Mouse (Mus musculus) forebrain, embryonic 14.5 days (tissue): Measurements from ENCODE around the gene Ifnz. TPM values are rescaled to one million over a fixed set of nuclear protein-coding genes. Genes with fewer than 3 reads are reported as not detected.
A peak's percentile ranks its signal among the peaks of the same experiment; 100 is the strongest.

Experiments used
- ATAC-seq: fragments of 200-750 bp; cut with Nextera tagmentation; 2 replicates; pipeline ENCODE4 v1.8.0; 2017; ENCODE audit warnings: mild to moderate bottlenecking, moderate library complexity
- DNase-seq: peaks from one replicate; pipeline ENCODE4 v3.0.0-alpha.2; 2015; ENCODE audit warnings: low spot score
- H3K27ac ChIP-seq: fragments of 300-500 bp; sonication (generic); 2 replicates; pipeline ENCODE4 v1.5.1; 2014; ENCODE audit warnings: low read depth, mild to moderate bottlenecking, control low read depth, low read length, moderate library complexity
- H3K27me3 ChIP-seq: fragments of 300-500 bp; sonication (generic); replicated peaks from 2 replicates; pipeline ENCODE4 v1.6.1; 2014; ENCODE audit warnings: low read length, control low read depth, mixed read lengths; ENCODE audit not compliant: control insufficient read depth, insufficient read depth
- H3K36me3 ChIP-seq: fragments of 300-500 bp; sonication (generic); 2 replicates; pipeline ENCODE4 v1.6.1; 2014; ENCODE audit warnings: low read length, control low read depth; ENCODE audit not compliant: control insufficient read depth, insufficient read depth
- H3K4me1 ChIP-seq: fragments of 300-500 bp; sonication (generic); 2 replicates; pipeline ENCODE4 v1.6.1; 2014; ENCODE audit warnings: antibody characterized with exemption, low read length, control low read depth; ENCODE audit not compliant: control insufficient read depth, insufficient read depth
- H3K4me2 ChIP-seq: fragments of 300-500 bp; sonication (generic); 2 replicates; pipeline ENCODE4 v1.6.1; 2014; ENCODE audit warnings: mild to moderate bottlenecking, control low read depth, low read length
- H3K4me3 ChIP-seq: fragments of 300-500 bp; sonication (generic); 2 replicates; pipeline ENCODE4 v1.5.1; 2014; ENCODE audit warnings: low read depth, low read length, control low read depth
- H3K9ac ChIP-seq: fragments of 300-500 bp; sonication (generic); 2 replicates; pipeline ENCODE4 v1.6.1; 2014; ENCODE audit warnings: mild to moderate bottlenecking, low read length, control low read depth, moderate library complexity
- H3K9me3 ChIP-seq: fragments of 300-500 bp; sonication (generic); replicated peaks from 2 replicates; pipeline ENCODE4 v1.6.1; 2016; ENCODE audit warnings: low read length, control low read depth, mixed read lengths; ENCODE audit not compliant: control insufficient read depth
- WGBS: fragments of 180-500 bp; shearing (Covaris S2); extraction: QIAGEN DNeasy Blood & Tissue Kit; methylation state at CpG from one replicate; pipeline ENCODE4 v1.1.7; 2014; 5-methylcytosine and 5-hydroxymethylcytosine counted together
- polyA plus RNA-seq: library from polyadenylated mRNA; unstranded; fragments of >200 nt; fragmentation: Nextera tagmentation; extraction: Ambion mirVana; gene quantifications from 2 replicates; pipeline ENCODE4 v1.2.1, GENCODE M21; 2014

The Ifnz gene
- polyA plus RNA-seq, 1 experiment from 2014 or later, result not detected

DNA sequence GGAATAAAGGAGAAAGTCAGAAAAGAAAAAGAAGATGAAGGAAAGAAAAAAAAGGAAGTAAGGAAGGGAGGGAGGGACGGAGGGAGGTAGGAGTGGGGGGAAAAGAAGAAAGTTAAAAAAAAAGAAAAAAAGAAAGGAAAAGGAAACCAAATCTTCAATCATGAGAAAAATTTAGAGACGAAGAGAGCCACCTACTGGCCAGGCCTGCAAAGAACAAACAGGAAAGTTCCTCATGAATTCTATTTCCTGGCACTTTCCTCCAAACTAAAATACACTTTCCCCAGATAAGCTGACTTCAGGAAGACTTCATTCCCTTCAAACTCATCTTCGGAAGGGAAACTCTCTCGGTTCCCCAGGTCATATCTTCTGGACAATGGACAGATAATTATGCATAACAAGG lies 48.6 kb downstream of the Ifnz start:
- no peak for ATAC-seq
- H3K9ac ChIP-seq, result no peak overlapping the region

More for the DNA sequence above, 48.6 kb downstream of the Ifnz start:
- no peaks in the 10 kb centered on the region for H3K9me3 ChIP-seq
- no peak overlapping the region for H3K4me3 ChIP-seq
- peak; percentile 48 for DNase-seq
- no peaks in the 10 kb centered on the region for H3K27me3 ChIP-seq
- H3K4me1 ChIP-seq, result no peaks in the 10 kb centered on the region
- H3K36me3 ChIP-seq, result no peaks in the 10 kb centered on the region
- no peak overlapping the region for H3K4me2 ChIP-seq
- H3K27ac ChIP-seq, result no peak overlapping the region
- WGBS, result 23% methylated on average over 4 of the region's 4 CpGs

Other genes starting within 250 kb of the Ifnz start
- gene Ifna15, start 223.9 kb upstream of the Ifnz start, polyA plus RNA-seq, result not detected in 2 replicates
- gene Ifna14, start 210.3 kb upstream of the Ifnz start, polyA plus RNA-seq, result not detected in 2 replicates
- gene Ifna9, start 189.7 kb upstream of the Ifnz start, polyA plus RNA-seq, result not detected in 2 replicates
- not detected in 2 replicates for gene Ifna12, start 178.8 kb upstream of the Ifnz start, polyA plus RNA-seq
- gene C87499, start 147.7 kb upstream of the Ifnz start, polyA plus RNA-seq, result not detected in 2 replicates
- not detected in 2 replicates for gene Ifna13, start 137.7 kb upstream of the Ifnz start, polyA plus RNA-seq
- not detected in 2 replicates for gene Ifna16, start 105.2 kb upstream of the Ifnz start, polyA plus RNA-seq
- gene Ifna2, start 98.2 kb upstream of the Ifnz start, polyA plus RNA-seq, result not detected in 2 replicates
- gene Ifnab, start 90.8 kb upstream of the Ifnz start, polyA plus RNA-seq, result not detected in 2 replicates
- 2.0 and 2.3 TPM in 2 replicates for gene Gm26566, start 60.3 kb upstream of the Ifnz start, polyA plus RNA-seq
- gene Klhl9, start 59.7 kb upstream of the Ifnz start, polyA plus RNA-seq, result 145 and 154 TPM in 2 replicates
- not detected in 2 replicates for gene Gm13271, start 27.3 kb upstream of the Ifnz start, polyA plus RNA-seq
- not detected in 2 replicates for gene Gm13283, start 22.0 kb upstream of the Ifnz start, polyA plus RNA-seq
- gene Gm13290, start 8.3 kb upstream of the Ifnz start, polyA plus RNA-seq, result not detected in 2 replicates
- gene Gm13289, start 5.2 kb upstream of the Ifnz start, polyA plus RNA-seq, result not detected in 2 replicates
- gene Gm13272, start 2.3 kb upstream of the Ifnz start, polyA plus RNA-seq, result not detected in 2 replicates
- not detected in 2 replicates for gene Gm13276, start 3.6 kb downstream of the Ifnz start, polyA plus RNA-seq
- not detected in 2 replicates for gene Gm13277, start 6.5 kb downstream of the Ifnz start, polyA plus RNA-seq
- gene Gm13278, start 9.4 kb downstream of the Ifnz start, polyA plus RNA-seq, result not detected in 2 replicates
- not detected in 2 replicates for gene Gm13275, start 12.4 kb downstream of the Ifnz start, polyA plus RNA-seq
- not detected in 2 replicates for gene Gm13279, start 15.3 kb downstream of the Ifnz start, polyA plus RNA-seq
- 0.13 and 0.17 TPM in 2 replicates for gene Gm13285, start 17.5 kb downstream of the Ifnz start, polyA plus RNA-seq
- not detected in 2 replicates for gene Gm13287, start 21.1 kb downstream of the Ifnz start, polyA plus RNA-seq
- not detected in 2 replicates for gene Gm13288, start 23.4 kb downstream of the Ifnz start, polyA plus RNA-seq
- gene Ifna7, start 34.1 kb downstream of the Ifnz start, polyA plus RNA-seq, result not detected in 2 replicates
- gene Ifna11, start 37.8 kb downstream of the Ifnz start, polyA plus RNA-seq, result not detected in 2 replicates
- not detected in 2 replicates for gene Ifna6, start 45.3 kb downstream of the Ifnz start, polyA plus RNA-seq
- not detected in 2 replicates for gene Ifna5, start 53.4 kb downstream of the Ifnz start, polyA plus RNA-seq
- not detected in 2 replicates for gene Ifna4, start 59.7 kb downstream of the Ifnz start, polyA plus RNA-seq
- gene Ifna1, start 68.0 kb downstream of the Ifnz start, polyA plus RNA-seq, result not detected in 2 replicates
- not detected in 2 replicates for gene Ifne, start 98.1 kb downstream of the Ifnz start, polyA plus RNA-seq